Mouse (Mus musculus): Measurements from ENCODE around the gene Ptprb.

The Ptprb gene

DNA sequence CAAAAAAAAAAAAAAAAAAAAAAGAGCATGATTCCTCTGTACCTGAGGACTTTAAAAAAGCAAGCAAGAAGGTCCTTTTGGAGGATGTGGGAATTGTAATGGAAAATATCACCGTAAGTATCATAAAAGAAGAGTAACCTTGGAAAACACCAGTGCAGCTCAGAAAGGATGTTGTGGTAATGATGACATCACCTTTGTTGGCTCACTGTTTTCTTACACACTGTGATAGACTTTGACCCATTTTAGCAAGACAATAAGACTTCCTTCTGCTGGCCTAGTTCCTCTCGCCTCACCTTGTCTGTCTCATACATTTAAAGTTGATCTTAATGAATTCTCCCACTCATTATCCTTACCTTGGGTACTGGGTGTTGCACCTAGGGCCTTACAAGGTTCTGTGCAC, 147.2 kb downstream of the Ptprb start:
- DNase-seq (ENCODE audit: low spot score): no peak

DNA sequence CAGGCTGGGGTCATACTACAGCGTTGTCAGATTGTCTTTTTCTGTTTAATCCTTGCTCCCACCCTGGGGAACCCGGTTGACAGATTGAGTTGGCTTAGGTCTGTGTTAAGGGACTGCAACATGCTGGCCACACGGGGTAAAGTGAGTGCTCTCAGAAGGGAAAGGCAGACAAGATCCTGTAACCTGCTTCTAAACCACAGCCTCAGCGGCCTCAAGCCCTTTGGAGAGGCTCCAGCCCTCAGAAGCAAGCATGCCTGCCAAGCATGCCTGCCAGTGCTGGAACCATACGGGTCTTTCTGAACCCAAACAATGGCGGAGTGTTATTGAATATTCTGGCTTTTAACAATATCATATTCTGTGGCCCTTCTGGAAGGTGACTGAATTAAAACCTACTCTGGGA, 149.6 kb downstream of the Ptprb start:
- DNase-seq (ENCODE audit: low spot score): no peak

DNA sequence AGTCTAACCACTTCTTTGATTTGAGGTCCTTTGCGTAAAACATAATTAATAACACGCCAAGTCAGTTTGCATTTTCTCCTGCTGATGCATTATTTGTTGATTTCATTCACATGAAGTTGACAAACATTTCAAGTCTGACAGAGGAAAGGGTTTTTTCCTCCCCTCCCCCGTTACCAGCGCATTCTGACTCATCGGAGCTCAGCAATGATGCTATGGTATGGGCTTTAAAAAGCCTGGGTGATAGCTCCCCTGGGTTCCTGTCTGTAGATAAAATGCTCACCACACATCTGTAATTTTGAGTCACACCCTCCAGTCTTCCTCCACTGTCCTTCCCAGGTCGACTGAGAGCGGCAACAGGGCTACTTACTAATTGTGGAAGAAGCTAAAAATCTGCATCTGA, 150.9 kb downstream of the Ptprb start:
- no peak for DNase-seq (ENCODE audit: low spot score)

DNA sequence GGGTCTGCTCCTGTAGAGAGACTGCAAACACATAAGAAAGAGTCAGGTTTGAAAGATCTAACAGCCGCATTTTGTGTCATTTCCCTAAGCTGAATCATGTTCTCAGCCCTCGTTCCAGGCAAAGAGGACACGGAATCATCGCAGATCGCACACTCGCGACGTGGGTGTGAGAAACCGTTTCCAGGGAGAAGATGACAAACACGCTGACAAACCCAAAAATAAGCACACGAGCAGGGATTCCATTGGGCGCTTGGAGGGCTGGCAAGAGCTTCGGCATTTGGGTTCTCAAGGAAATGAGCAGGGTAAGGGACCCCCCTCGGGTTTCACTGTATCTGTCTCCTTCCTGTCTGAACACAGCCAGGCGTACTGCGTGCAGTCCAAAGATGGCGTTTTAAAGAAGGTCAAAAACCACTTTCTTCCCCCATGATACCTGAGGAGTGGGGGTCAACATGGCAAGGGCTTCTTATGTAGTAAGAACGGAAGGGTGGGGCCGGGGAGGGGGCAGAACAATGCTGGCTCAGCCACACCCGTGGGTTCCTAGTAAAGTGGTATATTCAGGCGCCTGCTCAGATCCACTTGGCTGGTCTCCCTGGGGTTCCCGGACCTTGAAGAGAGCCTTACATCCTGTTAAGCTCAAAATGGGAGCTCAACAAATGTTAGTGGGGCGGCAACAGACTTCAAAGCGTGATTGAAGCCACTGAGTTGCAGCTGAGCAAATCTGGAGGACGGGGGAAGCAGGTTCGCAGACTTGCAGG, 152.9 kb downstream of the Ptprb start:
- DNase-seq (ENCODE audit: low spot score): peak; percentile 73

DNA sequence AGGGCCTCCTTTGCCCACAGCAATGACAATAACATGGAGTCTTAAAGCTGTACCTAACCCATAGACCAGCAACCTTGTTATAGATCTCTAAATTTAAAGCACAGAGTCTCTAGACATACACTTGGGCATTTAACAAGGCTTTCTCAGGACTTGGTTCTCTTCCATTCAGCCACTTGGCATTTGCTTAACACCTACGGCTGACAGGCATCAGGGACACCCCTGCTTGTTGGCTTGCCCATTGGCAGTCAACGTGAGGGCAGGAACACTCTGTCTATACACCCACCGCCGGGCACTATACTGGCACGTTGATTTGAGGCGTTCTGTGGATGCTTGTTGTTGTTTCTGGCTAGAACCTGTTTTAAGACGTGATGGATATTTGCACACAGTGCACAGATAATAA, 157.1 kb downstream of the Ptprb start:
- DNase-seq (ENCODE audit: low spot score): no peak

DNA sequence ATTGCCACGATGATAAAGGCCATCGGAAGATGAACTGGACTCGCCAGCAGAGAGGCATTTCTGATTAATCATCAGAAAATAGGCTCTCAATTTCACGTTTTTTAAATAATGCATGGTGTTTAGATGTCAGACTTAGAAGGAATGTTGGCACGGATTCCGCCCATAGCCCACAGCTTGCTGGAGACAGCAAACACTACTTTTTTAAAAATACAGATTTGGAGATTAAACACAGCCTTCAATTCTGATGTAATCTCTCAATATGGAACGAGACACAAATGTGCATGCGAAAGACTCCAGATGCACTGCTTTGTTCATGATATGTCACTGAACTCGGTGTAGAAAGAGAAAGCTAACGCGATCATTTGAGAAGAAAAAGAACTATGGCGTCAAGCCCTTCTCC, 160.1 kb downstream of the Ptprb start:
- DNase-seq (ENCODE audit: low spot score): no peak

All from layer of hippocampus, adult 11-12 months (tissue).